Mouse (Mus musculus) small intestine, adult 2 months (tissue): ENCODE data around the gene Clic4.

ENCODE experiments used
- CTCF ChIP-seq: fragments of 200-500 bp; IDR thresholded peaks from 2 replicates; pipeline ENCODE4 v1.5.1; 2012; ENCODE audit warnings: low read depth, mild to moderate bottlenecking, control low read depth, inconsistent platforms, low read length, moderate library complexity, mixed read lengths; ENCODE audit not compliant: insufficient replicate concordance, insufficient read length; ENCODE audit errors: extremely low read depth
- POLR2A ChIP-seq: fragments of 200-500 bp; IDR thresholded peaks from 2 replicates; pipeline ENCODE4 v1.6.1; 2012; ENCODE audit warnings: low read depth, mild to moderate bottlenecking, control low read depth, inconsistent platforms, low read length, moderate library complexity

DNA sequence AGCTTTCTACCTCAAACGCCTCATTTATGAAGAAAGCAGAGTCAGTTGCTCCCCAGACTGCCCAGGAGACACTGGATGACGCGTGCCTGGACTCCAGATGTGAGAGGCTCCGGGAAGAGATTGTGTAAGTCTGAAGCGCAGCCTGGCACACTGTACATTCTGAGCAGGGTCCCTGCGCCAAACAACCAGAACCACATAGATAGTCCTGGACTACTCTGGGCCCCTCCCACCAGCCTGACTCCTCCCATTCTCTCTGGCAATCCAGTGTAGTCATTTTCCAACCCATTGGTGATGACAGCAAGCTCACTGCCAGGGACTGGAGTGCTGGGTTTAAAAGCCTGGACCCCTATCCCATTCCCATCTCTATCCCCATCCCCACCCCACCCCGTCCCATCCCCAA, 24.5 kb upstream of the Clic4 start:
- TF ChIP-seq CTCF: no peak
- TF ChIP-seq POLR2A: no peak
